30 mouse cellular contexts compared by ENCODE assay signal in the genomic region with DNA sequence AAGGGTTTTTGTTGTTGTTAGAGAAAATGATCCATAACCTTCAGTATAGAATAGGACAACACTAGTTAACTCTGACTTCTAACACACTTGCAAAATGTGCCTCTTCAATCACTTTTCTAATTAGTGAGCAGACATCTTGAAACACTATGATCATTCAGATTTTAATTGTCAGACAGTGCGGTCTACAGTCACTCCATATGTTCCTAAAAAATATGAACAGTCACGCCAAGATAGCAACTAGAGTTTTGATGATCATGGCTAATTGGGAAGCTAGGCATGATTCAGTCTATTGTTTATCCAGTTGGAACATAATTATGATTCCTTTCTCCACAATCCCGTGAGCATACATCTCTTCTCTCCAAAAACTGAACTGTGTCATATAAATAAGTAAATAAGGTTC.
A peak's percentile ranks its signal among the peaks of the same experiment; 100 is the strongest.
DNase-seq lines count a peak whose midpoint lies in the region; ATAC-seq and TF ChIP-seq lines count a peak whose summit lies in the region.
"Had no signal": no experiment of that assay in that cellular context is flagged by ENCODE, and none has a peak within 500 bp of the region (broad histone marks: within the 10 kb centered on the region; RNA-seq: fewer than 3 reads in every experiment).

No protein-coding gene starts in this region.

- 53% methylated on average over 3 of the region's 3 CpGs for WGBS in forebrain, embryonic 15.5 days
- WGBS in forebrain, embryonic 12.5 days: 82% methylated on average over 3 of the region's 3 CpGs
- WGBS in forebrain, embryonic 16.5 days: 49% methylated on average over 3 of the region's 3 CpGs

- no peak overlapping the region for H3K4me2 ChIP-seq in forebrain, embryonic 15.5 days (replicated peaks)
- H3K4me2 ChIP-seq in forebrain, embryonic 12.5 days: no peak overlapping the region
- no peak overlapping the region for H3K4me2 ChIP-seq in forebrain, embryonic 16.5 days (ENCODE audit: low read length)
- H3K4me2 ChIP-seq: embryonic facial prominence, embryonic 13.5 days; heart, embryonic 12.5 days; heart, embryonic 15.5 days; hindbrain, embryonic 15.5 days had no signal

- no peaks in the 10 kb centered on the region for H3K4me1 ChIP-seq in forebrain, embryonic 15.5 days
- no peaks in the 10 kb centered on the region for H3K4me1 ChIP-seq in forebrain, embryonic 12.5 days
- H3K4me1 ChIP-seq in forebrain, embryonic 16.5 days (replicated peaks; ENCODE audit: control insufficient read depth, insufficient read depth, low read length): no peaks in the 10 kb centered on the region
- H3K4me1 ChIP-seq: embryonic facial prominence, embryonic 10.5 days; embryonic facial prominence, embryonic 13.5 days; heart, embryonic 12.5 days; heart, embryonic 15.5 days; hindbrain, embryonic 10.5 days; hindbrain, embryonic 15.5 days had no signal

- H3K4me3 ChIP-seq in forebrain, embryonic 15.5 days: no peak overlapping the region
- no peak overlapping the region for H3K4me3 ChIP-seq in forebrain, embryonic 12.5 days (replicated peaks)
- H3K4me3 ChIP-seq in layer of hippocampus, adult 2 months: no peak overlapping the region
- no peak overlapping the region for H3K4me3 ChIP-seq in forebrain, embryonic 16.5 days (replicated peaks; ENCODE audit: low read length)
- H3K4me3 ChIP-seq: embryonic facial prominence, embryonic 10.5 days; embryonic facial prominence, embryonic 13.5 days; erythroblast, embryonic 14.5 days; heart, embryonic 12.5 days; heart, embryonic 15.5 days; hindbrain, embryonic 10.5 days; hindbrain, embryonic 15.5 days had no signal

- H3K27me3 ChIP-seq in forebrain, embryonic 15.5 days: no peaks in the 10 kb centered on the region
- H3K27me3 ChIP-seq in forebrain, embryonic 12.5 days: no peaks in the 10 kb centered on the region
- no peaks in the 10 kb centered on the region for H3K27me3 ChIP-seq in forebrain, embryonic 16.5 days (replicated peaks; ENCODE audit: control insufficient read depth, insufficient read depth, low read length)
- H3K27me3 ChIP-seq: embryonic facial prominence, embryonic 13.5 days; heart, embryonic 12.5 days; heart, embryonic 15.5 days; hindbrain, embryonic 15.5 days had no signal

- no peaks in the 10 kb centered on the region for H3K9me3 ChIP-seq in forebrain, embryonic 15.5 days
- H3K9me3 ChIP-seq in forebrain, embryonic 12.5 days: no peaks in the 10 kb centered on the region
- H3K9me3 ChIP-seq in forebrain, embryonic 16.5 days (ENCODE audit: control insufficient read depth, low read length): no peaks in the 10 kb centered on the region
- H3K9me3 ChIP-seq: embryonic facial prominence, embryonic 10.5 days; embryonic facial prominence, embryonic 13.5 days; heart, embryonic 12.5 days; heart, embryonic 15.5 days; hindbrain, embryonic 10.5 days; hindbrain, embryonic 15.5 days had no signal

- H3K27ac ChIP-seq in forebrain, embryonic 15.5 days (replicated peaks): 0 out of 2 replicates have a peak overlapping the region, but pooled peaks have one; percentile 0
- no peak overlapping the region for H3K27ac ChIP-seq in forebrain, embryonic 12.5 days
- H3K27ac ChIP-seq in layer of hippocampus, adult 2 months: peak overlapping the region; percentile 62
- H3K27ac ChIP-seq in forebrain, embryonic 16.5 days (ENCODE audit: low read length): no peak overlapping the region
- H3K27ac ChIP-seq: embryonic facial prominence, embryonic 10.5 days; embryonic facial prominence, embryonic 13.5 days; heart, embryonic 15.5 days; hindbrain, embryonic 10.5 days; hindbrain, embryonic 15.5 days had no signal

- H3K9ac ChIP-seq in forebrain, embryonic 15.5 days (replicated peaks): no peak overlapping the region
- H3K9ac ChIP-seq in forebrain, embryonic 12.5 days: no peak overlapping the region
- no peak overlapping the region for H3K9ac ChIP-seq in forebrain, embryonic 16.5 days (replicated peaks; ENCODE audit: low read depth, low read length)
- H3K9ac ChIP-seq: embryonic facial prominence, embryonic 13.5 days; heart, embryonic 12.5 days; heart, embryonic 15.5 days; hindbrain, embryonic 15.5 days had no signal

- ATAC-seq in forebrain, embryonic 15.5 days (replicated peaks): peak; percentile 82
- ATAC-seq in forebrain, embryonic 12.5 days (ENCODE audit: low FRiP score): no peak
- ATAC-seq in forebrain, embryonic 16.5 days: peak; percentile 91
- ATAC-seq: CD4-positive, CD25-positive, alpha-beta regulatory T cell, adult 4 months; inflammation-experienced regulatory T-cells, adult 6 months; intestine, embryonic 16.5 days had no signal

- no peak for TF ChIP-seq POLR2A in brain, embryonic 14.5 days (IDR thresholded peaks at IDR 0.05; ENCODE audit: borderline replicate concordance, extremely low read depth, insufficient read depth, insufficient read length, poor library complexity, severe bottlenecking)

- no peaks in the 10 kb centered on the region for H3K36me3 ChIP-seq in forebrain, embryonic 15.5 days
- H3K36me3 ChIP-seq in forebrain, embryonic 12.5 days (replicated peaks): no peaks in the 10 kb centered on the region
- no peaks in the 10 kb centered on the region for H3K36me3 ChIP-seq in forebrain, embryonic 16.5 days (ENCODE audit: control insufficient read depth, insufficient read depth)
- H3K36me3 ChIP-seq: embryonic facial prominence, embryonic 10.5 days; embryonic facial prominence, embryonic 13.5 days; heart, embryonic 12.5 days; heart, embryonic 15.5 days; hindbrain, embryonic 10.5 days; hindbrain, embryonic 15.5 days had no signal

- no peak for TF ChIP-seq CTCF in layer of hippocampus, adult 2 months (conservative IDR thresholded peaks at IDR 0.05)
- no peak for TF ChIP-seq CTCF in brain, embryonic 14.5 days (IDR thresholded peaks at IDR 0.05; ENCODE audit: borderline replicate concordance, extremely low read depth, insufficient read depth, insufficient read length)

- peak in 1 of 2 experiments; percentile 15 for DNase-seq in layer of hippocampus, adult 2 months (ENCODE audit: low spot score in 2 of 2)
- DNase-seq in layer of hippocampus, adult 8-10 months (ENCODE audit: low spot score in 2 of 2): no peak
- DNase-seq in brain, embryonic 14.5 days (ENCODE audit: low read depth): peak; percentile 69
- DNase-seq in adrenal gland, postnatal 25 days: no peak
- DNase-seq in ovary, adult 18-20 months (ENCODE audit: low spot score): no peak
- DNase-seq: adrenal gland, adult 2 months; adrenal gland, postnatal 14 days; cerebellum, adult 11-12 months; cerebellum, adult 8-10 months; cerebellum, postnatal 10 days; cerebellum, postnatal 36 days; embryo, embryonic 11 days; gastrocnemius, postnatal 25 days; heart, adult 18-20 months; heart, postnatal 10 days; heart, postnatal 36 days; kidney, adult 18-20 months had no signal

Comparison
In these comparisons a context has a peak if more than half of its experiments do, and no peak if none do; other contexts are left out.
1. H3K27ac ChIP-seq: peak in forebrain, embryonic 15.5 days (single experiment) and layer of hippocampus, adult 2 months (single experiment); none in forebrain, embryonic 12.5 days (single experiment) and forebrain, embryonic 16.5 days (single experiment).